Mouse (Mus musculus) kidney, postnatal 14 days (tissue): ENCODE measurements around the gene Galnt10.
A peak's percentile ranks its signal among the peaks of the same experiment; 100 is the strongest.

Experiments
- DNase-seq: peaks from one replicate; pipeline ENCODE4 v3.0.0; 2022; ENCODE audit warnings: mixed read lengths

Galnt10 gene

GRCm38 (mm10) chr11:57660814-57661213 is 15.6 kb downstream of the Galnt10 start:
- no peak for DNase-seq

DNA sequence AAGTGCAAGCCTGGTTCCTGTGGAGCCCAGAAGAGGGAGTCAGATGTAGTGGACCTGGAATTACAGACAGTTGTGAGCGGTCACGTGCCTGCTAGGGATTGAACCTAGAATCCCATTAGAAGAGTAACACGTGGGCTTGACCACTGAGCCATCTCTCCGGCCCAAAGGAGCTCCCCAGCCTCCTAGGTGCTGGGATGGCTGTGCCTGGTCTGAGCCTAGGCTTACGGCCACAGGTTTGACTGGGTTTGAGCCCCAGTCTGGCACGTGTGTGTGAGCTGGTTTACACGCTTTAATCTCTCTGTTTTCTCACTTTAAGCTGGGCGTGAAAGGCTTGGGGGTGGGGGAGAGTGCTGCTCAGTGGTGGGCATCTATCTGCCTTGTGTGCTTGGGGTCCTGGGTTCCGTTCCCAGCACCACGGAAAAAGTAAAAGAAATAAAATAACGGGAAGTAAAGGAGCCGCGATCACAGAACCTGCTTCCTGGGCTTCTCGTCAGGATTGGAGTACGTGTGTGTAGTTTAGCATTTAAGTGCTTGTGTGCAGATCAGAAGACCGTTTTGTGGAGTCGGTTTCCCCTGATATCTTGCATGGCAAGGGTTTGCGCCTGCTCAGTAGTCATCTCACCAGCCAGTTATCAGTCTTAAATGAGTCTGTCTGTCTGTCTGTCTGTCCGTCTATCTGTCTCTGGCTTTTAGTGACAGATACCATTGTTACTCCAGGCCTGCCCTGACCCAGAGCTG is 16.4 kb downstream of the Galnt10 start:
- DNase-seq, result no peak

DNA sequence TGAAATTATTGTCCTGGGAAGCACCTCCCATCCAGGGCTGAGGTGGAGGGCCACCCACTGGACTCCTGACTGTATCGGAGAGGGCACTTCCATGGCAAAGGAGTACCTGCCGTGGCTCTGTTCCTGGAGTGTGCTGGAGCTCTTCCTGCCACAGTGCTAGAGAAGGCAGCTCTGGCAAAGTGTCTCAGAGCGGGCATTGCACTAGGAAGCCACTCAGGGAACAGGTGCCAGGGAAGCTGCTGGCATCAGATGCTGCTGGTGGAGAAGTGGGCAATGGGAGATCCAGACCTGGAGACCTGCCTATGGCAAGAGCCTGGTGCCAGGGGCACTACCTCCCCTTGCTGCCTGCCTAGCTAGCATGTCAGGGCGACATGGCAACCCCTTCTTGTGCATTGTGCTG is 17.0 kb downstream of the Galnt10 start:
- no peak for DNase-seq

GRCm38 (mm10) chr11:57663271-57663670 is 18.0 kb downstream of the Galnt10 start:
- no peak for DNase-seq

GRCm38 (mm10) chr11:57664741-57665140 is 19.5 kb downstream of the Galnt10 start:
- no peak for DNase-seq

GRCm38 (mm10) chr11:57668271-57668670 is 23.0 kb downstream of the Galnt10 start:
- no peak for DNase-seq

GRCm38 (mm10) chr11:57669522-57669921 is 24.3 kb downstream of the Galnt10 start:
- no peak for DNase-seq

DNA sequence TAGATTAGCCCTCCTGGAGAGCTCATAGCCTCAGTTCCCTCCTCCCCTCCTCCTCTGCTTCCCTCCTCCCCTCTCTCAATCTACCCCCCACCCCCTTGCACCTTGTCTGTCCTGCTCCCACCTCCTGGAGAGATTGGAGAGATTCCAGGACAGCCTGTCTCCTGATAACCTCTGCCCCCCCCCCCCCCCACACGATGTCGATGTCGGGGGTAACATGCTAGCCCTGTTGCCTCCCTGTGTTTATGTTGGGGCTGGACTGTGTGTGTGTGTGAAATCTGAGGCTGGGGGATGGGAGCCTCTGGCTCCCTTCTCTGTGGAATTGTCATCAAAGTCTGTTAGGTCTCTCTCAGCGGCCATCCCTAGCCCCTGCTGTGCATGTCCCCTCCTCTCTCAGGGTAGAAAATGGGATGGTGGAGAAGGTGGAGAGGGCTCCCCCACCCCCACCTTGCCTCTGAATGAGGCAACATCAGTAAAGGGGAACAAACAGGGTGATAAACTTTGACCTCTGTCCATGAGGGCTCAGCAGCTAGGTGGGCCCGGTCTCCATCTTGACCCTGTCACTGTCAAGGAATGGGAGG is 26.0 kb downstream of the Galnt10 start:
- DNase-seq, result no peak

GRCm38 (mm10) chr11:57671797-57672196 is 26.6 kb downstream of the Galnt10 start:
- peak; percentile 47 for DNase-seq

- DNase-seq, result no peak
Observed at GRCm38 (mm10) chr11:57672995-57673394, 27.8 kb downstream of the Galnt10 start.

DNA sequence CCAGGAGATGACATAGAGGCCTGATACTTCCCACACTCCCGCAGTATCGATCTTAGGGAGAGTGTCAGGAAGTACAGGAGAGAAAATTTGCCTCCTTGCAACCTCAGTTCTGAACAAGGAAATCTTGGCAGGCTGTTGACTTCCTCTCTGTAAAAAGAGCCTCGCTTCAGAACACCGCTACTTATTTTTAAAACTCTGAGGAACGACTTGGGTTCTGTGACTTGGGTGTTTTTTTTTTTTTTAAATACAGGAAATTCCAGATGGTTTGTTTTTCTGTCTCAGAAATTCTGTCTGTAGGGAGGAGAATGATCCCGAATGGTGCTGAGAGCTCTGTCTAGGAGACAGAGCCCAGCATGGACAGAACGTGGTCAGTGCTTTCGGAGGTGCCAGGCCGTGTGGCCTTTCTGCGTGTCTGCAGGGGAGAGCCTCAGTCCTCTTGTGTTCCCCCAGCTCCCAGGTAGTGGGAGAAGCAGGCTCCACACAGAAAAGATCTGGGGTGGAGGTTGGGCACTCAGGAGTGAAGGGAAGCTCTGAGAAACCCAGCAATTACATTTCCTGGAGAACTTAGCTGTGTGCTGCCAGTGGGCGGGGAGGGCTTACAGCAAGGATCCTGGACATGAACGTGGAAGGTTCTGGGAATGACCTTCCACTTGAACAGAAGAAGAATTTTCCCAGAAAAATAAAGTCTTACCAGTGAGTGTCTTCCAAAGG is 28.9 kb downstream of the Galnt10 start:
- DNase-seq, result peak; percentile 61

GRCm38 (mm10) chr11:57677261-57677660 is 32.0 kb downstream of the Galnt10 start:
- no peak for DNase-seq

- no peak for DNase-seq
Observed at GRCm38 (mm10) chr11:57682589-57682988, 37.3 kb downstream of the Galnt10 start.

DNA sequence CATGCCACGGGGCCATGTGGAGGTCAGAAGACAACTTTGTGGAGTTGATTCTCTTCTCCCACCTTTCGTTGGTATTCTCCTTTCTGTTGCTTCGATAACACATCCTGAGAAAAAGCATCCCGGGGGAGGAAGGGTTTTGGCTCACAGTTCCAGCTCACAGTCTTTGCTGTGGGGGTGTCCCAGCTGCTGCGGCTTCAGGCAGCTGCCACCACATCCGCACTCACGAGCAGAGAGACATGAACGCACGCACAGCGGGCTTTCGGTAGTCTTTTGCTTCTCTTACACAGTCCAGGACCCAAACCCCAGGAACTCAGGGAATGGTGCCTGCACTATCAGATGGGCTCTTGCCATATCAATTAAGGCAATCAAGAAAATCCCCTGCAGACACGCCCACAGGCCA is 37.9 kb downstream of the Galnt10 start:
- DNase-seq, result no peak

GRCm38 (mm10) chr11:57683931-57684330 is 38.7 kb downstream of the Galnt10 start:
- no peak for DNase-seq

DNA sequence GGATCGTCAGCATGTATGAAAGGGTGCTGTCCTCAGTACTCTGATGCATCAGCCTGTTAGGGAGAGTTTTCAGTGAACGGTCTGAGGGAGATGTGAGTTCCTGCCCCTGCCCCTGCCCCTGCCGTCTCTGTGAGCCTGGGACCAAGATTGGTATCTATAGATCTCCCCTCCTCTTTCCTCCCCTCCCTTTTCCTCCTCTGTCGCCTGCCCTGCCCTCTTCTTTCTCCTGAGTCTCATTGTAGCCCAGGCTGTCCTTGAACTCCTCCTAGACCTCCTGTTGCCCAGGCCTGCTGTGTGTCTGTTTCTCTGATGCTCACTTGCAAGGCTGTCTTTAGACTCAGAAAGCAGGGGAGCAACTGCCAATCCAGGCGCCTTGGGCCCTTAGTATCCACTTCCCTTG is 39.6 kb downstream of the Galnt10 start:
- no peak for DNase-seq

GRCm38 (mm10) chr11:57685689-57686454 is 40.6 kb downstream of the Galnt10 start:
- DNase-seq, result no peak

- DNase-seq, result no peak
Observed at GRCm38 (mm10) chr11:57686797-57687196, 41.6 kb downstream of the Galnt10 start.

DNA sequence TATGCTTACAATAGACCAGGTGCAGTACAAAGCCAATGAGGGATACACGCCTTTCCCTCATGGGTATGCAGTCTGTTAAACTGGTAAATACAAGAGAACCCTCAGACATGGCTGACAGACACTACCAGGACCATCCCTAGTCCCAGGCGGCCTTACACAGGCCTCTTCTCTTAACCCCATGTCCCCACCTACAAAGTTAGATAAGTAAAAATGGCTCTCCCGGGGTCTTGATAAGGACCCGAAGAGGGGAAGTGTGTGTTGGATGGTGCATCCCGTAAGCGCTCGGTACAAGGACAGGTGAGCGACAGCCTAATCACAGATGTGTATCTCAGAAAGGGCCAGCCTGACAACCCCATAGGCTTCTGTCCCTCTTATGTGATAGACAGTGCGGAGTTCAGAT is 42.0 kb downstream of the Galnt10 start:
- no peak for DNase-seq

DNA sequence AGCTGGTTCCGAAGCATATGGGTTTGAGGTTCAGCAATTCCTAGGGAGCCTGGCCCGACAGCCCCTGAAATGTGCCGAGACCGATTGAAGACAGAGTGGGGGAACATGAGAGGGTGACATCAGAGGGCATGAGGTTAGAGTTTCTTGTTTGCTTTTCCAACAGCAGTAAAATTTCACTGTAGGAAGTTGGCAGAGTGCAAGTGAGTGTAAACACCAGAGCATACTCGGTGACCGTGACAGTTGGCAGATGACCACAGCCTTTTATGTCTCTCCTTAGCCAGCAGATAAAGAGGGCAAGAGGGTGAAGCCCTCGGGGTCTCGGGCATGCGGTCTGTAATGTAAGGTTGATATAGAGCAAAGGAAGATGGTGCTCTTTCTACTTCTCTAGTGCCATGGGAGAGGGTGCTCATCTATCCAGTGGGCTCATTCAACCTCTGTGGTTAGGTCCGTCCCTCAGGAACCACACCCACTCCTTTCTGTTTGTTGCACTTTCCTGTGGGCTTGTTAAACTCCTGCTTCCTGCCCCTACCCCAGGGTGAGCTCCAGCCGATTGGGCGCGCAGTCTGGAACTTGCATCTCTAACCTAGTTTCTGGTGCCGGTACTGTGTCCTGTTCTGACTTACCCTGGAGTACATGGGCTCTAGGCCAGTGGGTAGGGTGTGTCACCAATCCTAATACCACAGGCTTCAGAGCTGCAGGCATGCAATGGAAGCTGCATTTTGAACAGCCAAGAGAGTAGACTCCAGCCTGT is 43.1 kb downstream of the Galnt10 start:
- DNase-seq, result peak; percentile 43

DNA sequence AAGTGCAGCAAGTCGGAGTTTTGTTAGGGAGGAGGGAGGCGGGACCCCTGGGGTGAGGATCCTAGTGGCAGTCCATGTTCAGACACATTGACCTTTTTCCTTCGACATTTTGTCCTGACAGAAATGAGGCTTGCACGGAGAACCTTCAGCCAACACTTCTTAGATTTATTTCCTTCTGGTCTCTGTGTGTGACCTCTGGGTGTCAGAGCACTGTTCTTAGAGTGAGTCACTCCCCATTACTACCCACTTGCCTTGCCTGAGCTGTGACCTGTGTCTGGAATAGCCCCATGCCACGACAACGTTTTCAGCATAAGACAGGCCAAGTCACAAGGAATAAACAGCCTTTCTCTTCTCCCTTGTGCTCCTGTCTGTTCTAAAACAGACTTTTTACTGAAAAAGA is 44.6 kb downstream of the Galnt10 start:
- no peak for DNase-seq

- DNase-seq, result no peak
Observed at GRCm38 (mm10) chr11:57690836-57691235, 45.6 kb downstream of the Galnt10 start.

DNA sequence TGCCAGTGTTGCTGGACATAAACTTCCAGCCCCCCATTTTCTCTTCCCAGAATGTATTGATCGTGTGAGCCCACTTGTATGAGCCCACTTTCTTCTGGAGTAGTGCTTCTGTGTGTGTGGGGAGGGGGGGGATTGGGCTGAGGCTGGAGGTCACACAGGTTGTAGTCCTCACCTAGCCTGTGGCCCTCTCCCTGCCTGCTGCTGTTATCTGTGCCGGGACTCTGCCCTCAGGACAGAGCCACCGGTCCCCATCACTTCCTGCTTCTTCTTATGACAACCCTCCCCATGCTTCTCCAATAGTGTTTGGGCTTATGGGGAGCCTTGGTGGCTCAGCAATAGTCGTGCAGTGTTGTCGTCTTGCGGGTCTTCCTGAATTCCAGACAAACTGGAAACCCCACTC is 46.7 kb downstream of the Galnt10 start:
- DNase-seq, result no peak
